Mouse (Mus musculus) small intestine, adult 2 months (tissue): Measurements from ENCODE around the gene Paqr4.

Source experiments
- CTCF ChIP-seq: fragments of 200-500 bp; IDR thresholded peaks from 2 replicates; pipeline ENCODE4 v1.5.1; 2012; ENCODE audit warnings: low read depth, mild to moderate bottlenecking, control low read depth, inconsistent platforms, low read length, moderate library complexity, mixed read lengths; ENCODE audit not compliant: insufficient replicate concordance, insufficient read length; ENCODE audit errors: extremely low read depth
- POLR2A ChIP-seq: fragments of 200-500 bp; IDR thresholded peaks from 2 replicates; pipeline ENCODE4 v1.6.1; 2012; ENCODE audit warnings: low read depth, mild to moderate bottlenecking, control low read depth, inconsistent platforms, low read length, moderate library complexity

- TF ChIP-seq POLR2A (no peak), CTCF (no peak)
Measured at GRCm38 (mm10) chr17:23705525-23706104, 35.1 kb downstream of the Paqr4 start.
